Mouse (Mus musculus): ENCODE data around the gene Dusp8.

- TF ChIP-seq CTCF (IDR thresholded peaks at IDR 0.05; ENCODE audit: control insufficient read depth, insufficient read depth, insufficient read length) (no peak), USF1 (IDR thresholded peaks at IDR 0.05; ENCODE audit: low read depth) (no peak), MAX (IDR thresholded peaks at IDR 0.05) (no peak)
These were observed 16.3 kb downstream of the Dusp8 start for GRCm38 (mm10) chr7:142079365-142079764.
